Mouse (Mus musculus): ENCODE results near the gene Srrm2. TPM values are rescaled to one million over a fixed set of nuclear protein-coding genes. Genes with fewer than 3 reads are reported as not detected.

Gene Srrm2
- polyA plus RNA-seq (2014; fragmentation: Nextera tagmentation; extraction: Ambion mirVana), result 408 and 439 TPM in 2 replicates

GRCm38 (mm10) chr17:23790269-23791078 is at the start of gene Srrm2:
Gene Srrm2 (plus strand): TSS chr17:23790532.
- no peaks in the 10 kb centered on the region for H3K36me3 ChIP-seq (ENCODE audit: control insufficient read depth, insufficient read depth, low read length)

DNA sequence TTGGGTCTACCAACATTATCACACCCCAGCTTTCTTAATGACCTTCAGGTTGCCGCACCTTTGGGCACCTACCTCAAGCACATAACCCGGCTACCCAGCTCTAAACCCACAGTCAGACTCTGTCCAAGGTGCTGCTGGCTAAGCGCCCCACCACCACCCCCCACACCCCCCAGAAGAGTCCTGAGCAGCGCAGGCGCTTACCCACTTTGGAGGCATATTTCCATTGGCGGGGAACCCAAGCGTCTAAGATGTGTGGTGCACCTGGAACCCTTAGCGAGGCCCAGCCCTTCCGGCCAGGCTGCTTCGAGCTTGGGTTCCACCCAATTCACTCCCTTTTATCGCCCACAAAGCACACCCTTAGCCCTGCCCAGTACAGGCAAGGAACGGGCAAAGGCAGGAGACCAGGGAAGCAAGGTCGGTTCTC is 49.7 kb upstream of the Srrm2 start, which contains the start of gene Paqr4:
Paqr4 (minus strand) TSS at position 270 of the 424 bp plus-strand sequence.
- no peaks in the 10 kb centered on the region for H3K9me3 ChIP-seq (ENCODE audit: control insufficient read depth, low read length)
- peaks cover 13% of the 10 kb centered on the region for H3K4me1 ChIP-seq (ENCODE audit: control insufficient read depth, insufficient read depth, low read length)
- peak within 1 kb of the TSS; percentile 68 for H3K9ac ChIP-seq (ENCODE audit: low read length)
- H3K4me2 ChIP-seq, result peak within 1 kb of the TSS; percentile 99
- H3K4me3 ChIP-seq (ENCODE audit: low read depth, low read length), result peak within 1 kb of the TSS; percentile 66
- peak within 1 kb of the TSS; percentile 54 for H3K27ac ChIP-seq (ENCODE audit: low read depth, low read length)
- 9% methylated on average over 13 of the region's 13 CpGs for WGBS
- no peaks in the 10 kb centered on the region; the same call in 1 of the 2 replicates for H3K36me3 ChIP-seq (ENCODE audit: control insufficient read depth, insufficient read depth, low read length)
- H3K27me3 ChIP-seq (ENCODE audit: control insufficient read depth, insufficient read depth, low read length), result peaks cover 52% of the 10 kb centered on the region
- ATAC-seq (ENCODE audit: low FRiP score) (no peak; the same call in none of the 2 replicates), DNase-seq (ENCODE audit: low spot score, missing footprints) (no peak)

More at GRCm38 (mm10) chr17:23790269-23791078, at the start of gene Srrm2:
- Histone ChIP-seq H3K27me3 (ENCODE audit: control insufficient read depth, insufficient read depth, low read length) (no peaks in the 10 kb centered on the region), H3K4me3 (ENCODE audit: low read depth, low read length) (peak within 1 kb of the TSS; percentile 31), H3K9ac (ENCODE audit: low read length) (peak within 1 kb of the TSS; percentile 74), H3K27ac (ENCODE audit: low read depth, low read length) (peak within 1 kb of the TSS; percentile 78), H3K9me3 (ENCODE audit: control insufficient read depth, low read length) (no peaks in the 10 kb centered on the region), H3K4me2 (peak within 1 kb of the TSS; percentile 57), H3K4me1 (ENCODE audit: control insufficient read depth, insufficient read depth, low read length) (peaks cover 20% of the 10 kb centered on the region)
- ATAC-seq (ENCODE audit: low FRiP score) (peak; percentile 80), DNase-seq (ENCODE audit: low spot score, missing footprints) (peak; percentile 97)
- WGBS, result 2% methylated on average over 29 of the region's 29 CpGs

GRCm38 (mm10) chr17:23741359-23742209 is 48.7 kb upstream of the Srrm2 start:
- no peak for ATAC-seq (ENCODE audit: low FRiP score)
- H3K27ac ChIP-seq (ENCODE audit: low read depth, low read length), result no peak overlapping the region
- H3K4me1 ChIP-seq (ENCODE audit: control insufficient read depth, insufficient read depth, low read length), result peaks cover 18% of the 10 kb centered on the region
- no peak overlapping the region for H3K4me2 ChIP-seq
- H3K9me3 ChIP-seq (ENCODE audit: control insufficient read depth, low read length), result no peaks in the 10 kb centered on the region
- H3K27me3 ChIP-seq (ENCODE audit: control insufficient read depth, insufficient read depth, low read length), result peaks cover 62% of the 10 kb centered on the region
- H3K36me3 ChIP-seq (ENCODE audit: control insufficient read depth, insufficient read depth, low read length), result no peaks in the 10 kb centered on the region
- 47% methylated on average over 38 of the region's 38 CpGs for WGBS
- H3K9ac ChIP-seq (ENCODE audit: low read length), result no peak overlapping the region
- H3K4me3 ChIP-seq (ENCODE audit: low read depth, low read length), result no peak overlapping the region
- peak; percentile 85 for DNase-seq (ENCODE audit: low spot score, missing footprints)

DNA sequence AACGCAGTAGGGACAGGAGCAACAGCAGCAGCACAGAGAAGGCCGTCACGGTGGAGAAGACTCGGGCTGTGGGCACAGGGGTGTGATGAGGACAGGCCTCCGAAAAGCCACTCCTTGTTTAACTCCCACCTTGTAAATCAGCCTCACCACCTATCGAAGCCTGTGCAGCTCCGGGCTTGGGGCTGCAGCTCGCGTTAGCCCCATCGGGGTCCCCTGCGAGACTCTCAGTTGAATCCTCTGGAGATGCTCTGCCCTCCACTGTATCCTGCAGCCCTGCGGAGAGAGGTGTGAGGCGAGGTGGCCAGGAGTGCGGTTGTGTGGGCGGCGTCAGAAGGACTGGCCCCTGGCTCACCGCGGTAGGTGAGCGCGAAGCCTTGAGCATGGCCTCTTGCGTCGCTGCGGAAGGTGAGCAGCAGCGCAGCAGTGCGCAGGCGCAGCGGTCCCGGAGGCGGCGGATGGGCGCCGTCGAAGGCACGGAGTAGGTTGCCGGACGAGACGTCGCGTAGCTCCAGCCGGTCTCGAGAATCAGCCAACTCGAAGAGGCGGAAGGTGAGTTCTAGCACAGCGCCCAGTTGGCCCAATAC is 48.0 kb upstream of the Srrm2 start:
- H3K27me3 ChIP-seq (ENCODE audit: control insufficient read depth, insufficient read depth, low read length), result peaks cover 68% of the 10 kb centered on the region
- H3K9ac ChIP-seq (ENCODE audit: low read length), result no peak overlapping the region
- H3K4me2 ChIP-seq, result peak overlapping the region; percentile 4; the same call in 1 of the 2 replicates
- no peak overlapping the region for H3K4me3 ChIP-seq (ENCODE audit: low read depth, low read length)
- H3K4me1 ChIP-seq (ENCODE audit: control insufficient read depth, insufficient read depth, low read length), result peaks cover 18% of the 10 kb centered on the region
- ATAC-seq (ENCODE audit: low FRiP score) (no peak), DNase-seq (ENCODE audit: low spot score, missing footprints) (peak; percentile 92)
- H3K9me3 ChIP-seq (ENCODE audit: control insufficient read depth, low read length), result no peaks in the 10 kb centered on the region
- WGBS, result 8% methylated on average over 44 of the region's 44 CpGs
- H3K27ac ChIP-seq (ENCODE audit: low read depth, low read length), result no peak overlapping the region
- no peaks in the 10 kb centered on the region for H3K36me3 ChIP-seq (ENCODE audit: control insufficient read depth, insufficient read depth, low read length)

DNA sequence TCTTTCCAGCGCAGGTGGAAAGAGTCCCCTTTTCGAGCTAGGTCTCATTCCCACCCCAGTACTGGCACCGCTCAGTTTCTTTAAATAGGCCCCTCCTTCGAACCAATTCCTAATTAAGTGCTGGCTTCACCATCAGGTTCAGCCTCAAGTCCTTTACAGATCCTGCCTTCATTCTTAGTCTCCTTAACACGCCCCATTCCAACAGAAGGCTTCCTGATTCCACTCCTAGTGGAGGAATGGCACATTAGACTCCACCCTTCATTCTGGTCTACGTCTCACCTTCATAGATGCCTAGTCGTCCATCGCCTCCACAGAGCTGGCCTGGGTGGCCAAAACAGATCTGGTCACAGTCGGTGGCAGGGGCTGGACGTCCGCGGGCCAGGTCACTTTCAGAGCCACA is 47.4 kb upstream of the Srrm2 start:
- no peak overlapping the region for H3K4me2 ChIP-seq
- peaks cover 18% of the 10 kb centered on the region for H3K4me1 ChIP-seq (ENCODE audit: control insufficient read depth, insufficient read depth, low read length)
- H3K9me3 ChIP-seq (ENCODE audit: control insufficient read depth, low read length), result no peaks in the 10 kb centered on the region
- no peak overlapping the region for H3K27ac ChIP-seq (ENCODE audit: low read depth, low read length)
- H3K4me3 ChIP-seq (ENCODE audit: low read depth, low read length), result no peak overlapping the region
- ATAC-seq (ENCODE audit: low FRiP score) (no peak), DNase-seq (ENCODE audit: low spot score, missing footprints) (peak; percentile 89)
- 57% methylated on average over 12 of the region's 12 CpGs for WGBS
- no peak overlapping the region for H3K9ac ChIP-seq (ENCODE audit: low read length)
- no peaks in the 10 kb centered on the region for H3K36me3 ChIP-seq (ENCODE audit: control insufficient read depth, insufficient read depth, low read length)
- H3K27me3 ChIP-seq (ENCODE audit: control insufficient read depth, insufficient read depth, low read length), result peaks cover 68% of the 10 kb centered on the region

GRCm38 (mm10) chr17:23744076-23744475 is 46.3 kb upstream of the Srrm2 start:
- Histone ChIP-seq H3K9me3 (ENCODE audit: control insufficient read depth, low read length) (no peaks in the 10 kb centered on the region), H3K27me3 (ENCODE audit: control insufficient read depth, insufficient read depth, low read length) (peaks cover 68% of the 10 kb centered on the region), H3K4me1 (ENCODE audit: control insufficient read depth, insufficient read depth, low read length) (peaks cover 17% of the 10 kb centered on the region), H3K36me3 (ENCODE audit: control insufficient read depth, insufficient read depth, low read length) (no peaks in the 10 kb centered on the region), H3K9ac (ENCODE audit: low read length) (no peak overlapping the region), H3K4me2 (no peak overlapping the region), H3K27ac (ENCODE audit: low read depth, low read length) (no peak overlapping the region), H3K4me3 (ENCODE audit: low read depth, low read length) (no peak overlapping the region)
- DNase-seq (ENCODE audit: low spot score, missing footprints), result peak; percentile 82
- WGBS, result 20% methylated on average over 8 of the region's 8 CpGs
- ATAC-seq (ENCODE audit: low FRiP score), result no peak

- WGBS, result 3% methylated on average over 14 of the region's 14 CpGs
- H3K9ac ChIP-seq (ENCODE audit: low read length), result no peak overlapping the region
Measured at GRCm38 (mm10) chr17:23744651-23745050, 45.7 kb upstream of the Srrm2 start.

GRCm38 (mm10) chr17:23745301-23746251 is 44.8 kb upstream of the Srrm2 start, which contains the start of gene Kremen2:
Gene Kremen2 (minus strand): TSS chr17:23745833.
- under 1% methylated on average over 39 of the region's 45 CpGs for WGBS

More at GRCm38 (mm10) chr17:23744651-23745050, 45.7 kb upstream of the Srrm2 start:
- no peak for ATAC-seq (ENCODE audit: low FRiP score)
- no peaks in the 10 kb centered on the region for H3K36me3 ChIP-seq (ENCODE audit: control insufficient read depth, insufficient read depth, low read length)
- H3K27me3 ChIP-seq (ENCODE audit: control insufficient read depth, insufficient read depth, low read length), result peaks cover 68% of the 10 kb centered on the region
- H3K4me3 ChIP-seq (ENCODE audit: low read depth, low read length), result 0 out of 2 replicates have a peak overlapping the region, but pooled peaks have one; percentile 3
- DNase-seq (ENCODE audit: low spot score, missing footprints), result peak; percentile 88
- peaks cover 14% of the 10 kb centered on the region for H3K4me1 ChIP-seq (ENCODE audit: control insufficient read depth, insufficient read depth, low read length)
- peak overlapping the region; percentile 50; the same call in 1 of the 2 replicates for H3K4me2 ChIP-seq
- no peak overlapping the region for H3K27ac ChIP-seq (ENCODE audit: low read depth, low read length)
- H3K9me3 ChIP-seq (ENCODE audit: control insufficient read depth, low read length), result no peaks in the 10 kb centered on the region

More at GRCm38 (mm10) chr17:23745301-23746251, 44.8 kb upstream of the Srrm2 start, which contains the start of gene Kremen2:
- no peaks in the 10 kb centered on the region for H3K36me3 ChIP-seq (ENCODE audit: control insufficient read depth, insufficient read depth, low read length)
- H3K9me3 ChIP-seq (ENCODE audit: control insufficient read depth, low read length), result no peaks in the 10 kb centered on the region
- DNase-seq (ENCODE audit: low spot score, missing footprints) (peak; percentile 93), ATAC-seq (ENCODE audit: low FRiP score) (peak; percentile 28)
- H3K9ac ChIP-seq (ENCODE audit: low read length), result peak within 1 kb of the TSS; percentile 48
- H3K27ac ChIP-seq (ENCODE audit: low read depth, low read length), result no peak within 1 kb of the TSS
- peaks cover 12% of the 10 kb centered on the region for H3K4me1 ChIP-seq (ENCODE audit: control insufficient read depth, insufficient read depth, low read length)
- peak within 1 kb of the TSS; percentile 50 for H3K4me2 ChIP-seq
- H3K27me3 ChIP-seq (ENCODE audit: control insufficient read depth, insufficient read depth, low read length), result peaks cover 66% of the 10 kb centered on the region
- H3K4me3 ChIP-seq (ENCODE audit: low read depth, low read length), result peak within 1 kb of the TSS; percentile 30
